Mouse (Mus musculus): Measurements from ENCODE around the gene Ctnna3.
A peak's percentile ranks its signal among the peaks of the same experiment; 100 is the strongest.

Gene Ctnna3

GRCm38 (mm10) chr10:63526027-63526426, 96.1 kb downstream of the Ctnna3 start:
- DNase-seq (ENCODE audit: low spot score) = no peak

GRCm38 (mm10) chr10:63532381-63532780, 102.5 kb downstream of the Ctnna3 start:
- DNase-seq (ENCODE audit: low spot score) = no peak

- DNase-seq (ENCODE audit: low spot score) = peak; percentile 33
Observed at GRCm38 (mm10) chr10:63541754-63542153, 111.9 kb downstream of the Ctnna3 start.

GRCm38 (mm10) chr10:63542493-63542892, 112.6 kb downstream of the Ctnna3 start:
- no peak for DNase-seq (ENCODE audit: low spot score)

GRCm38 (mm10) chr10:63566691-63567090, 136.8 kb downstream of the Ctnna3 start:
- DNase-seq (ENCODE audit: low spot score) = no peak

GRCm38 (mm10) chr10:63571561-63571960, 141.7 kb downstream of the Ctnna3 start:
- DNase-seq (ENCODE audit: low spot score) = no peak

GRCm38 (mm10) chr10:63572866-63573265, 143.0 kb downstream of the Ctnna3 start:
- DNase-seq (ENCODE audit: low spot score) = no peak

- DNase-seq (ENCODE audit: low spot score) = no peak
Observed at GRCm38 (mm10) chr10:63574100-63574609, 144.3 kb downstream of the Ctnna3 start.

- peak; percentile 62 for DNase-seq (ENCODE audit: low spot score)
Observed at GRCm38 (mm10) chr10:63582608-63583007, 152.7 kb downstream of the Ctnna3 start.

GRCm38 (mm10) chr10:63583798-63584374, 154.0 kb downstream of the Ctnna3 start:
- no peak for DNase-seq (ENCODE audit: low spot score)

- DNase-seq (ENCODE audit: low spot score) = no peak
Observed at GRCm38 (mm10) chr10:63599417-63599816, 169.5 kb downstream of the Ctnna3 start.

- no peak for DNase-seq (ENCODE audit: low spot score)
Observed at GRCm38 (mm10) chr10:63601206-63601605, 171.3 kb downstream of the Ctnna3 start.

- no peak for DNase-seq (ENCODE audit: low spot score)
Observed at GRCm38 (mm10) chr10:63628546-63628945, 198.6 kb downstream of the Ctnna3 start.

- DNase-seq (ENCODE audit: low spot score) = no peak
Observed at GRCm38 (mm10) chr10:63633915-63634314, 204.0 kb downstream of the Ctnna3 start.

GRCm38 (mm10) chr10:63637987-63638386, 208.1 kb downstream of the Ctnna3 start:
- no peak for DNase-seq (ENCODE audit: low spot score)

GRCm38 (mm10) chr10:63647300-63647699, 217.4 kb downstream of the Ctnna3 start:
- no peak for DNase-seq (ENCODE audit: low spot score)

- no peak for DNase-seq (ENCODE audit: low spot score)
Observed at GRCm38 (mm10) chr10:63650307-63650706, 220.4 kb downstream of the Ctnna3 start.

- no peak for DNase-seq (ENCODE audit: low spot score)
Observed at GRCm38 (mm10) chr10:63652887-63653286, 223.0 kb downstream of the Ctnna3 start.

- DNase-seq (ENCODE audit: low spot score) = no peak
Observed at GRCm38 (mm10) chr10:63653571-63653970, 223.7 kb downstream of the Ctnna3 start.

GRCm38 (mm10) chr10:63654560-63654959, 224.7 kb downstream of the Ctnna3 start:
- no peak for DNase-seq (ENCODE audit: low spot score)

GRCm38 (mm10) chr10:63676343-63676742, 246.4 kb downstream of the Ctnna3 start:
- no peak for DNase-seq (ENCODE audit: low spot score)

GRCm38 (mm10) chr10:63689233-63689632, 259.3 kb downstream of the Ctnna3 start:
- DNase-seq (ENCODE audit: low spot score) = peak; percentile 27

GRCm38 (mm10) chr10:63689651-63690050, 259.8 kb downstream of the Ctnna3 start:
- no peak for DNase-seq (ENCODE audit: low spot score)

- peak; percentile 10 for DNase-seq (ENCODE audit: low spot score)
Observed at GRCm38 (mm10) chr10:63692039-63692438, 262.1 kb downstream of the Ctnna3 start.
